ENCODE assay signal across 8 mouse cellular contexts in genomic region chr8:71537028-71537867, GRCm38 (mm10). TPM values are rescaled to one million over a fixed set of nuclear protein-coding genes. Genes with fewer than 3 reads are reported as not detected.
DNase-seq lines count a peak whose midpoint lies in the region; ATAC-seq lines count a peak whose summit lies in the region.

Gene Bst2 (minus strand): TSS chr8:71537456.

- peaks cover 10% of the 10 kb centered on the region for H3K4me1 ChIP-seq in hindbrain, embryonic 13.5 days (replicated peaks)
- 0 out of 2 replicates have a peak, but pooled peaks cover 3% of the 10 kb centered on the region for H3K4me1 ChIP-seq in limb, embryonic 11.5 days (ENCODE audit: control insufficient read depth, insufficient read depth, low read length)
- peaks cover 10% of the 10 kb centered on the region; the same call in 1 of the 2 replicates for H3K4me1 ChIP-seq in midbrain, embryonic 12.5 days

- DNase-seq in MN1 (ENCODE audit: low spot score) = peak; percentile 94
- DNase-seq in c-Kit-negative CD71-positive TER-119-positive erythroid progenitor cells, embryonic 14.5 days (ENCODE audit: low read depth, low spot score) = peak; percentile 84
- peak; percentile 8 to 31 for DNase-seq in frontal cortex, postnatal 36 days (ENCODE audit: low spot score in 2 of 2)
- peak; percentile 85 for DNase-seq in limb, embryonic 11.5 days (ENCODE audit: low spot score)
- peak; percentile 86 for DNase-seq in spleen, adult 12 weeks (ENCODE audit: low spot score)
- DNase-seq in cerebellum, adult 9-10 months = no peak

- no peak within 1 kb of the TSS for H3K27ac ChIP-seq in hindbrain, embryonic 13.5 days
- H3K27ac ChIP-seq in limb, embryonic 11.5 days (replicated peaks; ENCODE audit: low read depth, low read length) = no peak within 1 kb of the TSS
- H3K27ac ChIP-seq in midbrain, embryonic 12.5 days (replicated peaks) = no peak within 1 kb of the TSS

- H3K4me3 ChIP-seq in hindbrain, embryonic 13.5 days = peak within 1 kb of the TSS; percentile 28
- H3K4me3 ChIP-seq in limb, embryonic 11.5 days (ENCODE audit: low read depth, low read length) = peak within 1 kb of the TSS; percentile 31
- H3K4me3 ChIP-seq in midbrain, embryonic 12.5 days = peak within 1 kb of the TSS; percentile 33

- no peaks in the 10 kb centered on the region for H3K36me3 ChIP-seq in hindbrain, embryonic 13.5 days
- no peaks in the 10 kb centered on the region for H3K36me3 ChIP-seq in limb, embryonic 11.5 days (ENCODE audit: control insufficient read depth, insufficient read depth, low read length)
- no peaks in the 10 kb centered on the region for H3K36me3 ChIP-seq in midbrain, embryonic 12.5 days

- H3K9ac ChIP-seq in hindbrain, embryonic 13.5 days = peak within 1 kb of the TSS; percentile 24; the same call in 1 of the 2 replicates
- H3K9ac ChIP-seq in limb, embryonic 11.5 days (ENCODE audit: low read length) = peak within 1 kb of the TSS; percentile 32
- H3K9ac ChIP-seq in midbrain, embryonic 12.5 days (replicated peaks) = 0 out of 2 replicates have a peak within 1 kb of the TSS, but pooled peaks have one; percentile 15

- peak within 1 kb of the TSS; percentile 52 for H3K4me2 ChIP-seq in hindbrain, embryonic 13.5 days
- H3K4me2 ChIP-seq in limb, embryonic 11.5 days (ENCODE audit: low read depth, severe bottlenecking) = peak within 1 kb of the TSS; percentile 60
- H3K4me2 ChIP-seq in midbrain, embryonic 12.5 days (replicated peaks) = peak within 1 kb of the TSS; percentile 49

- H3K9me3 ChIP-seq in hindbrain, embryonic 13.5 days = no peaks in the 10 kb centered on the region
- no peaks in the 10 kb centered on the region for H3K9me3 ChIP-seq in limb, embryonic 11.5 days (ENCODE audit: control insufficient read depth, low read length)
- no peaks in the 10 kb centered on the region for H3K9me3 ChIP-seq in midbrain, embryonic 12.5 days

- WGBS in hindbrain, embryonic 13.5 days = 4% methylated on average over 37 of the region's 37 CpGs
- WGBS in limb, embryonic 11.5 days = 4% methylated on average over 37 of the region's 37 CpGs
- 4% methylated on average over 36 of the region's 37 CpGs for WGBS in midbrain, embryonic 12.5 days

- H3K27me3 ChIP-seq in hindbrain, embryonic 13.5 days = peaks cover 34% of the 10 kb centered on the region
- H3K27me3 ChIP-seq in limb, embryonic 11.5 days (ENCODE audit: control insufficient read depth, insufficient read depth, low read length) = no peaks in the 10 kb centered on the region; the same call in 1 of the 2 replicates
- H3K27me3 ChIP-seq in midbrain, embryonic 12.5 days = peaks cover 45% of the 10 kb centered on the region

- 0 out of 2 replicates have a peak, but pooled peaks have one; percentile 41 for ATAC-seq in hindbrain, embryonic 13.5 days (ENCODE audit: low FRiP score)
- peak; percentile 71; the same call in 1 of the 2 replicates for ATAC-seq in limb, embryonic 11.5 days (ENCODE audit: insufficient number of reproducible peaks, low FRiP score, low TSS enrichment, low read depth)
- ATAC-seq in midbrain, embryonic 12.5 days (ENCODE audit: low FRiP score, low read depth) = peak; percentile 28; the same call in 1 of the 2 replicates

RNA-seq across cellular contexts. Expression of gene Bst2, which starts in this region (rescaled TPM):
- 16.0 and 17.2 TPM in 2 replicates for polyA plus RNA-seq in hindbrain, embryonic 13.5 days (2015; fragmentation: Nextera tagmentation; extraction: Ambion mirVana)
- 1.7 and 1.8 TPM in 2 replicates for polyA plus RNA-seq in limb, embryonic 11.5 days (2014; fragmentation: Nextera tagmentation; extraction: Ambion mirVana)
- 13.1 and 14.5 TPM in 2 replicates for polyA plus RNA-seq in midbrain, embryonic 12.5 days (2016; fragmentation: Nextera tagmentation; extraction: Ambion mirVana)
